Mouse (Mus musculus): ENCODE measurements around the gene Gm20388. TPM values are rescaled to one million over a fixed set of nuclear protein-coding genes. Genes with fewer than 3 reads are reported as not detected.
A peak's percentile ranks its signal among the peaks of the same experiment; 100 is the strongest.
"Not testable (repeated sequence)": the region's sequence is repeated elsewhere in the genome, so short reads cannot be mapped to it uniquely, and the experiment has no call there.

The Gm20388 gene
- polyA plus RNA-seq, 1 experiment from 2014 or later, result 1.7 TPM

- DNase-seq (ENCODE audit: low spot score), result peak; percentile 99
- WGBS, result under 1% methylated on average over 91 of the region's 91 CpGs
- Histone ChIP-seq H3K4me1 (replicated peaks) (peaks cover 42% of the 10 kb centered on the region), H3K36me3 (peaks cover 19% of the 10 kb centered on the region), H3K4me3 (peak within 1 kb of the TSS; percentile 99), H3K9me3 (no peaks in the 10 kb centered on the region), H3K27ac (peak within 1 kb of the TSS; percentile 100), H3K27me3 (ENCODE audit: insufficient read depth, poor library complexity, severe bottlenecking) (no peaks in the 10 kb centered on the region)
These were observed 3131.7 kb downstream of the Gm20388 start, which contains the start of gene Ankrd11 for GRCm38 (mm10) chr8:123042158-123042973. Gene Ankrd11, minus strand, starts transcription at chr8:123042277.

GRCm38 (mm10) chr8:123042974-123043625 lies 3132.5 kb downstream of the Gm20388 start:
- DNase-seq (ENCODE audit: low spot score), result no peak
- WGBS, result 32% methylated on average over 22 of the region's 22 CpGs
- H3K27ac ChIP-seq, result peak overlapping the region; percentile 100
- peaks cover 19% of the 10 kb centered on the region for H3K36me3 ChIP-seq
- peaks cover 39% of the 10 kb centered on the region for H3K4me1 ChIP-seq (replicated peaks)
- no peaks in the 10 kb centered on the region for H3K27me3 ChIP-seq (ENCODE audit: insufficient read depth, poor library complexity, severe bottlenecking)
- H3K4me3 ChIP-seq, result peak overlapping the region; percentile 99
- no peaks in the 10 kb centered on the region for H3K9me3 ChIP-seq

GRCm38 (mm10) chr8:123043941-123044340 lies 3133.3 kb downstream of the Gm20388 start:
- H3K36me3 ChIP-seq, result peaks cover 19% of the 10 kb centered on the region
- H3K27ac ChIP-seq, result no peak overlapping the region
- DNase-seq (ENCODE audit: low spot score), result no peak
- 93% methylated on average over 3 of the region's 3 CpGs for WGBS
- H3K4me1 ChIP-seq (replicated peaks), result peaks cover 31% of the 10 kb centered on the region
- no peak overlapping the region for H3K4me3 ChIP-seq
- H3K27me3 ChIP-seq (ENCODE audit: insufficient read depth, poor library complexity, severe bottlenecking), result no peaks in the 10 kb centered on the region
- no peaks in the 10 kb centered on the region for H3K9me3 ChIP-seq

GRCm38 (mm10) chr8:123044743-123045425 lies 3134.2 kb downstream of the Gm20388 start:
- H3K9me3 ChIP-seq; DNase-seq (ENCODE audit: low spot score); H3K4me3 ChIP-seq; H3K27ac ChIP-seq; H3K27me3 ChIP-seq (ENCODE audit: insufficient read depth, poor library complexity, severe bottlenecking): not testable (repeated sequence)
- 94% methylated on average over 23 of the region's 23 CpGs for WGBS
- Histone ChIP-seq H3K36me3 (peaks cover 19% of the 10 kb centered on the region), H3K4me1 (replicated peaks) (peaks cover 22% of the 10 kb centered on the region)

GRCm38 (mm10) chr8:123046706-123047105 lies 3136.1 kb downstream of the Gm20388 start:
- peaks cover 19% of the 10 kb centered on the region for H3K36me3 ChIP-seq
- H3K4me3 ChIP-seq, result no peak overlapping the region
- DNase-seq (ENCODE audit: low spot score), result no peak
- peaks cover 11% of the 10 kb centered on the region for H3K4me1 ChIP-seq (replicated peaks)
- no peaks in the 10 kb centered on the region for H3K27me3 ChIP-seq (ENCODE audit: insufficient read depth, poor library complexity, severe bottlenecking)
- H3K27ac ChIP-seq, result no peak overlapping the region
- WGBS, result 82% methylated on average over 4 of the region's 4 CpGs
- no peaks in the 10 kb centered on the region for H3K9me3 ChIP-seq

GRCm38 (mm10) chr8:123047827-123048226 lies 3137.2 kb downstream of the Gm20388 start:
- no peak for DNase-seq (ENCODE audit: low spot score)
- Histone ChIP-seq H3K36me3 (peaks cover 19% of the 10 kb centered on the region), H3K27ac (no peak overlapping the region), H3K4me3 (no peak overlapping the region), H3K9me3 (no peaks in the 10 kb centered on the region), H3K27me3 (ENCODE audit: insufficient read depth, poor library complexity, severe bottlenecking) (no peaks in the 10 kb centered on the region), H3K4me1 (replicated peaks) (peaks cover 11% of the 10 kb centered on the region)
- WGBS, result 84% methylated on average over 7 of the region's 7 CpGs

GRCm38 (mm10) chr8:123048402-123048801 lies 3137.8 kb downstream of the Gm20388 start:
- peaks cover 19% of the 10 kb centered on the region for H3K36me3 ChIP-seq
- H3K27me3 ChIP-seq (ENCODE audit: insufficient read depth, poor library complexity, severe bottlenecking), result no peaks in the 10 kb centered on the region
- 92% methylated on average over 7 of the region's 7 CpGs for WGBS
- no peaks in the 10 kb centered on the region for H3K9me3 ChIP-seq
- H3K4me1 ChIP-seq (replicated peaks), result peaks cover 6% of the 10 kb centered on the region
- H3K27ac ChIP-seq, result no peak overlapping the region
- no peak for DNase-seq (ENCODE audit: low spot score)
- H3K4me3 ChIP-seq, result no peak overlapping the region

- H3K27me3 ChIP-seq (ENCODE audit: insufficient read depth, poor library complexity, severe bottlenecking), result no peaks in the 10 kb centered on the region
- H3K4me3 ChIP-seq, result no peak overlapping the region
- H3K36me3 ChIP-seq, result no peaks in the 10 kb centered on the region
- WGBS, result 82% methylated on average over 5 of the region's 5 CpGs
- no peak overlapping the region for H3K27ac ChIP-seq
- no peaks in the 10 kb centered on the region for H3K9me3 ChIP-seq
- DNase-seq (ENCODE audit: low spot score), result no peak
- no peaks in the 10 kb centered on the region for H3K4me1 ChIP-seq (replicated peaks)
These were observed 3140.8 kb downstream of the Gm20388 start for GRCm38 (mm10) chr8:123051458-123051857.

GRCm38 (mm10) chr8:123062721-123063120 lies 3152.1 kb downstream of the Gm20388 start, which contains the start of gene Spg7:
Gene Spg7, plus strand, starts transcription at chr8:123062942.
- Histone ChIP-seq H3K9me3 (no peaks in the 10 kb centered on the region), H3K36me3 (peaks cover 11% of the 10 kb centered on the region), H3K27ac (no peak within 1 kb of the TSS), H3K27me3 (ENCODE audit: insufficient read depth, poor library complexity, severe bottlenecking) (no peaks in the 10 kb centered on the region), H3K4me1 (replicated peaks) (peaks cover 34% of the 10 kb centered on the region), H3K4me3 (no peak within 1 kb of the TSS)
- no peak for DNase-seq (ENCODE audit: low spot score)
- WGBS, result 77% methylated on average over 7 of the region's 7 CpGs

GRCm38 (mm10) chr8:123064072-123064471 lies 3153.4 kb downstream of the Gm20388 start:
- peak overlapping the region; percentile 80 for H3K4me3 ChIP-seq
- H3K27ac ChIP-seq, result peak overlapping the region; percentile 99
- DNase-seq (ENCODE audit: low spot score), result no peak
- H3K4me1 ChIP-seq (replicated peaks), result peaks cover 34% of the 10 kb centered on the region
- H3K36me3 ChIP-seq, result peaks cover 20% of the 10 kb centered on the region
- no peaks in the 10 kb centered on the region for H3K9me3 ChIP-seq
- H3K27me3 ChIP-seq (ENCODE audit: insufficient read depth, poor library complexity, severe bottlenecking), result no peaks in the 10 kb centered on the region
- 90% methylated on average over 4 of the region's 4 CpGs for WGBS

GRCm38 (mm10) chr8:123064809-123065213 lies 3154.2 kb downstream of the Gm20388 start:
- Histone ChIP-seq H3K36me3 (peaks cover 24% of the 10 kb centered on the region), H3K27me3 (ENCODE audit: insufficient read depth, poor library complexity, severe bottlenecking) (no peaks in the 10 kb centered on the region), H3K4me1 (replicated peaks) (peaks cover 34% of the 10 kb centered on the region), H3K4me3 (peak overlapping the region; percentile 80), H3K27ac (peak overlapping the region; percentile 99), H3K9me3 (no peaks in the 10 kb centered on the region)
- WGBS, result 3% methylated on average over 14 of the region's 14 CpGs
- no peak for DNase-seq (ENCODE audit: low spot score)

- H3K4me1 ChIP-seq (replicated peaks), result peaks cover 34% of the 10 kb centered on the region
- peaks cover 30% of the 10 kb centered on the region for H3K36me3 ChIP-seq
- peak; percentile 97 for DNase-seq (ENCODE audit: low spot score)
- peak overlapping the region; percentile 99 for H3K27ac ChIP-seq
- under 1% methylated on average over 84 of the region's 84 CpGs for WGBS
- H3K27me3 ChIP-seq (ENCODE audit: insufficient read depth, poor library complexity, severe bottlenecking), result no peaks in the 10 kb centered on the region
- H3K4me3 ChIP-seq, result peak overlapping the region; percentile 80
- H3K9me3 ChIP-seq, result no peaks in the 10 kb centered on the region
These were observed 3154.8 kb downstream of the Gm20388 start for GRCm38 (mm10) chr8:123065214-123066100.

All from hindbrain, embryonic 10.5 days (tissue).